Mouse (Mus musculus): ENCODE data around the gene Birc5. TPM values are rescaled to one million over a fixed set of nuclear protein-coding genes. Genes with fewer than 3 reads are reported as not detected.

Gene Birc5
- polyA plus RNA-seq, 1 experiment, result 230 TPM

DNA sequence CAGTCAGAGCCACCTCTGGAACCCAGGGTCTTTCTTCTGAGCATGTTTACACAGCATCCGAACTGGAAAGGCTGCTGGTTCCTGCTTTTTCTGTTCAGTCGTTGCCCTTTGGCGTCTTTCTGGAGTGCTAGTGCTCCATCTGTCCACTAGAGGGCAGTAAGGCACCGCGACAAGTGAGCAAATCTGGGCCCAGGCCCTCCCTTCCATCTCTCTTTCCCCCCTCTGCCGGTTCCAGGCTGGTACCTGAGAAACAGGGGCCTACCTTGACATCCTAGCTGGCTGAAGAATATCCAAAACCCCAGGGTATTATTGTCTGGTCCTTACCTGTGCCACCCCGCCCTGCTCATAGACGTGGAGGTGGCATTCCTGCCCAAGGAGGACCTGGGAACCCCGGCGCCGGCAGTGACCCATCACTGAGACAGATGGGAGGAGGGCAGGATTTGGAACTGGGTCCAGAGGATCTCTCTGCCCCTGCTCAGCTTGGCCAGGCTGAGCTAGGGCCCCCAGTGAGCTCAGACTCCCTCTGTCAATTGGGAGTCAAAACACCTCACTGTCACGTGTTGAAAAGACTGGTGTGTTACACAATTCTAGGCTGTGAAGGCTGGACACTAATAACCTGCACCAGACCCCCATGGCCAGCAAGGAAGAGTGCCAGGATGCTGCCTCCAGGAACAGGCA is 21.8 kb downstream of the Birc5 start:
- Histone ChIP-seq H3K79me3 (ENCODE audit: low read depth) (no peaks in the 10 kb centered on the region), H3K4me3 (ENCODE audit: insufficient read depth, poor library complexity, severe bottlenecking) (no peak overlapping the region)
- no peak for TF ChIP-seq MYOD1 (IDR thresholded peaks at IDR 0.05; ENCODE audit: control insufficient read depth, insufficient read length, low read depth)
- TF ChIP-seq USF1 (IDR thresholded peaks at IDR 0.05; ENCODE audit: low read depth), result no peak
- peak; percentile 69 for TF ChIP-seq CTCF (IDR thresholded peaks at IDR 0.05; ENCODE audit: control insufficient read depth, insufficient read depth, insufficient read length)
- no peak for TF ChIP-seq CEBPB (IDR thresholded peaks at IDR 0.05; ENCODE audit: low read depth)
- no peak for TF ChIP-seq MAX (IDR thresholded peaks at IDR 0.05)
- no peak for TF ChIP-seq MYOG (IDR thresholded peaks at IDR 0.05; ENCODE audit: control insufficient read depth, extremely low read depth, insufficient read length)
- TF ChIP-seq FOSL1 (IDR thresholded peaks at IDR 0.05; ENCODE audit: insufficient read depth, low read length, poor library complexity, severe bottlenecking), result no peak

DNA sequence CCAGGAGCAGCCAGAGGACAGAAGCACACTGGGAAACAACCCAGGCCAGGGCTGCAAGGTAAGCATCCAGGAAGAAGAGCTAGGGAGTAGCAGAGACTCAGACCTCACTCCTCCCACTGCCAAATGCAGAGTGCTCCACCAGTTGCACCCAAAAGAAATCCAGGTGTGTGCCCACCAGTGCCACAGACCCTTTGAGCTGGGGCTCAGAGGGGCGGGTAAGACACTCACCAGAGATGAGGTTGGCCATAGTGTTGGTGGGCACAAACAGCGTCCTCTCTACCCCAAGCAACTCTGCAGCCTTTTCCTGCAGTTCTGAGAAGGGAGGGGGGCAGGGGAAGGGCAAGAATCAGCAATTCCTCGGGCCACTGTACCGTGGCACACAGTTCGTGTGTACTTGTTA is 22.3 kb downstream of the Birc5 start:
- TF ChIP-seq MYOD1 (IDR thresholded peaks at IDR 0.05; ENCODE audit: control insufficient read depth, insufficient read length, low read depth), result no peak
- TF ChIP-seq FOSL1 (IDR thresholded peaks at IDR 0.05; ENCODE audit: insufficient read depth, low read length, poor library complexity, severe bottlenecking), result no peak
- TF ChIP-seq USF1 (IDR thresholded peaks at IDR 0.05; ENCODE audit: low read depth), result no peak
- no peak for TF ChIP-seq MAX (IDR thresholded peaks at IDR 0.05)
- no peak for TF ChIP-seq CEBPB (IDR thresholded peaks at IDR 0.05; ENCODE audit: low read depth)
- TF ChIP-seq MYOG (IDR thresholded peaks at IDR 0.05; ENCODE audit: control insufficient read depth, extremely low read depth, insufficient read length), result no peak
- no peak for TF ChIP-seq CTCF (IDR thresholded peaks at IDR 0.05; ENCODE audit: control insufficient read depth, insufficient read depth, insufficient read length)
- Histone ChIP-seq H3ac (ENCODE audit: control insufficient read depth, insufficient read length, low read depth) (no peak overlapping the region), H3K36me3 (ENCODE audit: control insufficient read depth, insufficient read depth) (no peaks in the 10 kb centered on the region), H3K79me2 (ENCODE audit: control insufficient read depth, insufficient read depth) (no peaks in the 10 kb centered on the region), H3K4me3 (ENCODE audit: insufficient read depth, poor library complexity, severe bottlenecking) (no peak overlapping the region), H3K27me3 (ENCODE audit: control insufficient read depth, insufficient read depth, insufficient read length) (no peaks in the 10 kb centered on the region), H3K79me3 (ENCODE audit: low read depth) (no peaks in the 10 kb centered on the region)

More for the DNA sequence above, 21.8 kb downstream of the Birc5 start:
- Histone ChIP-seq H3K79me2 (ENCODE audit: control insufficient read depth, insufficient read depth) (no peaks in the 10 kb centered on the region), H3K36me3 (ENCODE audit: control insufficient read depth, insufficient read depth) (no peaks in the 10 kb centered on the region), H3ac (ENCODE audit: control insufficient read depth, insufficient read length, low read depth) (no peak overlapping the region), H3K27me3 (ENCODE audit: control insufficient read depth, insufficient read depth, insufficient read length) (no peaks in the 10 kb centered on the region)

DNA sequence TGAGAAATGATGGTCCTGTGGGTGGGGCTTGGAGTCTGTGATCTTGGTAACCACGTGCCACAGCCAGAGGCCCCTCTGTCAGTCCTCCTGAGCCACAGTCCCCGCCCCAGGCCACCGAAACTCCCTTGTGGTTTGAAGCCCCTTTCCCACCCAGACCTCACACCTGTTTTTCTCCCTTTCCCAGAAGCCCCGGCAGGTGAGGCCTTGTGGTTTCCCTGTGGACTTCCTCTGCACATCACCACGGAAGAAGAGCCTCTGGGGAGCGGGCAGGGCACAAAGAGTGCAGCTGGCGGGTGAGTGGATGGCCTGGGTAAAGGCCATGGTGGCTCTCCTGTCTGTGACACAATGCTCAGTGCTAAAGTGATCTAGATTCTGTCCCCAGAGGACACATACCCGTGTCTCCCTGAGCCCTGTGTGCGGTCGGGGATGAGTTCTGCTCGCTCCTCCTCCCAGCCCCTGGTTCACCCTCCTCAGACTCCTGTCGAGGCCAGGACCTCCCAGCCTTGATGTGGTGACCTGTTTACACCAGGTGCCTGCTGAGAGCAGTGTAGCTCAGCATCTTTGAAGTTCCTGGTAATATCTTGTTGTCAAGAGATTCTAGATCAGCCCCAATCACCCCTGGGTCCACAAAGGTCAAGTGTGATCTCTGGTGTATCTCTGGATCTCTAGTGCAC is 23.0 kb downstream of the Birc5 start:
- Histone ChIP-seq H3K79me3 (ENCODE audit: low read depth) (no peaks in the 10 kb centered on the region), H3K27me3 (ENCODE audit: control insufficient read depth, insufficient read depth, insufficient read length) (no peaks in the 10 kb centered on the region), H3K36me3 (ENCODE audit: control insufficient read depth, insufficient read depth) (no peaks in the 10 kb centered on the region), H3ac (ENCODE audit: control insufficient read depth, insufficient read length, low read depth) (no peak overlapping the region), H3K4me3 (ENCODE audit: insufficient read depth, poor library complexity, severe bottlenecking) (no peak overlapping the region), H3K79me2 (ENCODE audit: control insufficient read depth, insufficient read depth) (no peaks in the 10 kb centered on the region)
- TF ChIP-seq FOSL1 (IDR thresholded peaks at IDR 0.05; ENCODE audit: insufficient read depth, low read length, poor library complexity, severe bottlenecking), result no peak
- TF ChIP-seq MYOG (IDR thresholded peaks at IDR 0.05; ENCODE audit: control insufficient read depth, extremely low read depth, insufficient read length), result no peak
- TF ChIP-seq MAX (IDR thresholded peaks at IDR 0.05), result no peak
- no peak for TF ChIP-seq USF1 (IDR thresholded peaks at IDR 0.05; ENCODE audit: low read depth)
- TF ChIP-seq CEBPB (IDR thresholded peaks at IDR 0.05; ENCODE audit: low read depth), result no peak
- no peak for TF ChIP-seq CTCF (IDR thresholded peaks at IDR 0.05; ENCODE audit: control insufficient read depth, insufficient read depth, insufficient read length)

DNA sequence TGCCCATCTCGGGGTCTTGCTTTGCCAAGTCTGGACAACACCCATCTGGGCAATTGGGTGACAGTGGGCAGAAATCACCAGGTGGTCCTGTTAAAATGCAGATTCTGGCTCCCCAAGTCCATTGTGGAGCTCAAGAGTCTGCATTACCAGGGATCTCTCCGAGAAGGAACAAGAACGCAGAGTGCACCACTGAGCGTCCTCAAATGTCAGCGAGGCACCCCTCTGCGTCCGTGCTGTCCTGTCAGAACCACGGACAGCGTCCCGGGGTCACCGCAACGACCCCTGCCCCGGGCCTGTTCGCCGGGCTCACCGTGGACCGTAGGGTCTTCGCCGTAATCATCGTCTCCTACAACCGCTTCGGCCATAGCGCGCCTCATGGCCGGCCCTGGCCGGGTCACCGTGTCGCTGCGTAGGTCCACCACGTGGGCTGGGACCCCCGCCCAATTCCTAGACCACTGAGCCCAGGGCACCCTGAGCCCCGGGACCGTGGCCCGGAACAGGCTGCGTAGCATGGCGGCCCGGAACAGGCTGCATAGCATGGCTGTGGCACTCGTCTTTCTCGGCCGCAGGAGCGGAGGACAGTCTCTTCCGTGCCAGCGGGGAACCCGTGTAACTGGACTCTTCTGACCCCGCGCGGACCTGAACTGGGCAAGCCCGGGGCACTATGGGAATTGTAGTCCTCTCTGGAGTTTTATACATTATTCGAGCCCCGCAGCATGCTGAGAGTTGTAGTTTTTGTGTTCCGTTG is 24.0 kb downstream of the Birc5 start, which contains the start of gene Tha1:
TSS of gene Tha1 (minus strand) at position 621 of the 748 bp plus-strand sequence.
- H3K4me3 ChIP-seq (ENCODE audit: insufficient read depth, poor library complexity, severe bottlenecking), result peak within 1 kb of the TSS; percentile 54
- H3K36me3 ChIP-seq (ENCODE audit: control insufficient read depth, insufficient read depth), result no peaks in the 10 kb centered on the region
- no peaks in the 10 kb centered on the region for H3K27me3 ChIP-seq (ENCODE audit: control insufficient read depth, insufficient read depth, insufficient read length)
- H3K79me2 ChIP-seq (ENCODE audit: control insufficient read depth, insufficient read depth), result no peaks in the 10 kb centered on the region
- TF ChIP-seq MAX (IDR thresholded peaks at IDR 0.05), result peak; percentile 21
- no peak for TF ChIP-seq MYOD1 (IDR thresholded peaks at IDR 0.05; ENCODE audit: control insufficient read depth, insufficient read length, low read depth)
- peak within 1 kb of the TSS; percentile 58 for H3ac ChIP-seq (ENCODE audit: control insufficient read depth, insufficient read length, low read depth)
- H3K79me3 ChIP-seq (ENCODE audit: low read depth), result no peaks in the 10 kb centered on the region

DNA sequence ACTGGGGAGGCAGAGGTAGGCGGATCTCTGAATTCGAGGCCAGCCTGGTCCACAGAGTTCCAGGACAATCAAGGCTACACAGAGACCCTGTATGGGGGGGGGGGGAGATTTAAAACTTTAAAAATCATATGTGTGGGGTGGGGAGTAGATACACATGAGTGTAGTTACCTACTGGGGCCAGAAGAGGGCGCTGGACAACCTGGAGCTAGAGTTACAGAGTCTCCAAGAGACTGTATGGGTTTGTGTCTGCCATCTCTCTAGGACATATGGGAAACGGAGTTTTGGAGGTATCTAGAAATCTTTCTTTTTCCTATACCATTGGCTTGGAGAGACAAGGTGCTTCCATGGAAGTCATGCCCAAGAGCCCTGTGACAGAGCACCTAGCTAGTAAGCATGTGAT is 25.4 kb downstream of the Birc5 start:
- H3K27me3 ChIP-seq (ENCODE audit: control insufficient read depth, insufficient read depth, insufficient read length), result no peaks in the 10 kb centered on the region
- H3K36me3 ChIP-seq (ENCODE audit: control insufficient read depth, insufficient read depth), result no peaks in the 10 kb centered on the region
- TF ChIP-seq MYOD1 (IDR thresholded peaks at IDR 0.05; ENCODE audit: control insufficient read depth, insufficient read length, low read depth) (no peak), FOSL1 (IDR thresholded peaks at IDR 0.05; ENCODE audit: insufficient read depth, low read length, poor library complexity, severe bottlenecking) (no peak), MYOG (IDR thresholded peaks at IDR 0.05; ENCODE audit: control insufficient read depth, extremely low read depth, insufficient read length) (no peak), CEBPB (IDR thresholded peaks at IDR 0.05; ENCODE audit: low read depth) (no peak), CTCF (IDR thresholded peaks at IDR 0.05; ENCODE audit: control insufficient read depth, insufficient read depth, insufficient read length) (no peak), MAX (IDR thresholded peaks at IDR 0.05) (no peak), USF1 (IDR thresholded peaks at IDR 0.05; ENCODE audit: low read depth) (no peak)

More for the DNA sequence above, 25.4 kb downstream of the Birc5 start:
- Histone ChIP-seq H3K4me3 (ENCODE audit: insufficient read depth, poor library complexity, severe bottlenecking) (no peak overlapping the region), H3K79me2 (ENCODE audit: control insufficient read depth, insufficient read depth) (no peaks in the 10 kb centered on the region), H3ac (ENCODE audit: control insufficient read depth, insufficient read length, low read depth) (no peak overlapping the region), H3K79me3 (ENCODE audit: low read depth) (no peaks in the 10 kb centered on the region)

All from C2C12 (cell line).